Mouse (Mus musculus) ES-CJ7 (cell line): ENCODE measurements around the gene Cers6.

Source experiments
- DNase-seq: peaks from one replicate; pipeline ENCODE4 v3.0.0; 2011; ENCODE audit warnings: low read depth, low spot score

The Cers6 gene

DNA sequence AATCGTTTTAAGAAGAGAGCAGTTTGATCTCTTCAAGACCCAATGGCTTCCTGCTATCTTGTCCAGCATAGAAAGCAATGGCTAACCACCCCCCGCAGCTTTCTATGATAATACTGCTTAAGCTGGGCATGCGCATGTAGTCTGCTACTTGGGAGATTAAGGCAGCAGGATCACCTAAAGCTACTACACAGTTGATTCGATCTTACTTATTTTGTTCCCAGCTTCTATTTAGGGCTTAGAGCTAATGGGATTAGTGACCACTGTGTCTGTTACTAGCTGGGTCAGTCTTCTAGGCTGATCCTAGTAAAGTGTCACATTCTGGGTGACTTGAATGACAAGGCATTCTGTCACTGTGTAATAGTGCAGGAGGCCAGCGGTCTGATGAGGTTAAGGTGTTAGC is 289.6 kb downstream of the Cers6 start:
- DNase-seq = no peak

DNA sequence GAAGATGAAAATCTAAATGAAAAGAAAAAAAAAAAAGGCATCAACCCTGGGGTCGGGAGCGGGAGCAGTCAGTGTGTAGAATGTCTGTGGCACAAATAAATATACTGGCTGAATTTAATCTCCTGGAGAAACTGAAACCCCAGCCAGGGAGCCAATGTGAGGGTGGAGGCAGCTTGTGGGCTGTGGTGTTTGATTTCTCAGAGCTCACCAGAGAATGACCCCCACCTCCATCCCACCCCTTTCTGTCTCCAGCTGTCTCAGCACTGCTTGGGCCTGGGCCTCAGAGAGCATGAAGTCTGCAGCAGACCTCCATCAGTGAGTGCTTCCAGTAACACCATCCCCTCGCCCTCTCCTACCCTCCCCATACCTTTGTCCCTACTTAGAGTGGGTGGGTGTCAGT is 294.6 kb downstream of the Cers6 start:
- no peak for DNase-seq

DNA sequence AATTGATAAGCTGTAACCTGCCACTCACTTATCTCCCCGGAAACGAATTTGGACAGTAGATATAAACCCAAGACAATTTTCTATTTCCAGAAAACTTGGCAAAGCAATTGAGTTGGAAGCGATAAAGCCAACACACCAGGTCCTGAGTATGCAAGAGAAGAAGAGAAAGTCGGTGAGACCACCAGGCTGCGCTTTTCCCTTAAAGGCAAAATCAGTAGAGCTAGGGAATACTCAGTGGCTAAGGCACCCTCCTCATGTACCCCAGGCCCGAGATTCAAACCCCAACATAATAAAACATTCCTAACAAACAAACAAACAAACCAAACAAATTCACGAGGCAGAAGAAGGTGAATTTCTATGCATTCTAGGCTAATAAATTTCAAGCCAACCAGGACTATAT is 295.0 kb downstream of the Cers6 start:
- DNase-seq = no peak

DNA sequence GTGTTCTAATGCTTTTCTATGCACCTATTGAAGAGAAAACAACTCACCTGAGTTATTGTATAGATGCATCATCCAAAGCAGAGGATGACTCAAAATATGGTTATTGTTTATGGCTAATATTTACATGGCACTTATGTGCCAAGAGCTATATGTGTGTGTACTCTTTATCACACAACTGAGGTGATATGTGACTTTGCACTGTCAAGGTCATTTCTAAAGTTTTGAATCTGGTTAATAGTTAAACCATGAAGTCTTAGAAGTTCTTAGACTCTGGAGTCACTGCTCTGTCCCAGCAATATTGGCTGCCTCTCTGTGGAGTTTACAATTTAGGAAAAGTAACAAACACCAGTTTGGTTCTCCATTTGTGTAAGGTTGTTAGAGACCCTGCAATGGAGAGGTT is 297.7 kb downstream of the Cers6 start:
- DNase-seq = no peak
